Mouse (Mus musculus): ENCODE data around the gene Cnpy3.
"Not testable (repeated sequence)": the region's sequence is repeated elsewhere in the genome, so short reads cannot be mapped to it uniquely, and the experiment has no call there.

Gene Cnpy3

GRCm38 (mm10) chr17:46751794-46752556 is at the start of gene Cnpy3:
Cnpy3 (minus strand) TSS chr17:46752214.
- peak; percentile 98 for DNase-seq

- DNase-seq = no peak
Measured at GRCm38 (mm10) chr17:46801761-46802160, 49.7 kb upstream of the Cnpy3 start.

- DNase-seq = no peak
Measured at GRCm38 (mm10) chr17:46799680-46800079, 47.7 kb upstream of the Cnpy3 start.

- DNase-seq = no peak
Measured at GRCm38 (mm10) chr17:46797386-46797785, 45.4 kb upstream of the Cnpy3 start.

GRCm38 (mm10) chr17:46796743-46797142 is 44.7 kb upstream of the Cnpy3 start:
- no peak for DNase-seq

- no peak for DNase-seq
Measured at GRCm38 (mm10) chr17:46792963-46793362, 40.9 kb upstream of the Cnpy3 start.

- DNase-seq = not testable (repeated sequence)
Measured at GRCm38 (mm10) chr17:46787974-46788373, 36.0 kb upstream of the Cnpy3 start.

- no peak for DNase-seq
Measured at GRCm38 (mm10) chr17:46786952-46787351, 34.9 kb upstream of the Cnpy3 start.

GRCm38 (mm10) chr17:46783222-46783565 is 31.2 kb upstream of the Cnpy3 start:
- no peak for DNase-seq

GRCm38 (mm10) chr17:46782341-46783221 is 30.6 kb upstream of the Cnpy3 start, which contains the start of gene Rpl7l1:
Rpl7l1 (minus strand) TSS chr17:46782672.
- DNase-seq = peak; percentile 89

GRCm38 (mm10) chr17:46781876-46782275 is 29.9 kb upstream of the Cnpy3 start:
- no peak for DNase-seq

GRCm38 (mm10) chr17:46776087-46776486 is 24.1 kb upstream of the Cnpy3 start:
- no peak for DNase-seq

GRCm38 (mm10) chr17:46775070-46775469 is 23.1 kb upstream of the Cnpy3 start:
- no peak for DNase-seq

GRCm38 (mm10) chr17:46774131-46774472 is 22.1 kb upstream of the Cnpy3 start:
- no peak for DNase-seq

GRCm38 (mm10) chr17:46773278-46774130 is 21.5 kb upstream of the Cnpy3 start:
- DNase-seq = no peak

GRCm38 (mm10) chr17:46772404-46773277 is 20.6 kb upstream of the Cnpy3 start, which contains the start of gene 2310039H08Rik:
2310039H08Rik (plus strand) TSS chr17:46772635.
- peak; percentile 85 for DNase-seq

- no peak for DNase-seq
Measured at GRCm38 (mm10) chr17:46772038-46772403, 20.0 kb upstream of the Cnpy3 start.

GRCm38 (mm10) chr17:46771616-46772015 is 19.6 kb upstream of the Cnpy3 start:
- no peak for DNase-seq

- no peak for DNase-seq
Measured at GRCm38 (mm10) chr17:46771025-46771424, 19.0 kb upstream of the Cnpy3 start.

GRCm38 (mm10) chr17:46770546-46770945 is 18.5 kb upstream of the Cnpy3 start:
- DNase-seq = no peak

- DNase-seq = peak; percentile 54
Measured at GRCm38 (mm10) chr17:46767868-46768267, 15.9 kb upstream of the Cnpy3 start.

GRCm38 (mm10) chr17:46764916-46765315 is 12.9 kb upstream of the Cnpy3 start:
- not testable (repeated sequence) for DNase-seq
